In genomic region chr13:60173591-60174524, GRCm38 (mm10) we compare ENCODE assay signal across 7 mouse cellular contexts. TPM values are rescaled to one million over a fixed set of nuclear protein-coding genes. Genes with fewer than 3 reads are reported as not detected.
DNase-seq lines count a peak whose midpoint lies in the region; ATAC-seq and TF ChIP-seq lines count a peak whose summit lies in the region.

No protein-coding gene starts in this region.

- DNase-seq in embryonic facial prominence, embryonic 14.5 days (ENCODE audit: low spot score) = peak; percentile 63
- peak; percentile 64 for DNase-seq in kidney, postnatal 0 days (ENCODE audit: low spot score)
- DNase-seq in midbrain, embryonic 14.5 days = peak; percentile 54
- no peak for DNase-seq in adrenal gland, postnatal 25 days
- DNase-seq in spleen, postnatal 4 days (ENCODE audit: low spot score in 2 of 2) = no peak

- H3K9me3 ChIP-seq in embryonic facial prominence, embryonic 14.5 days (ENCODE audit: control insufficient read depth, low read length) = no peaks in the 10 kb centered on the region
- H3K9me3 ChIP-seq in heart, embryonic 14.5 days (ENCODE audit: control insufficient read depth, low read length) = no peaks in the 10 kb centered on the region
- no peaks in the 10 kb centered on the region for H3K9me3 ChIP-seq in kidney, postnatal 0 days (replicated peaks; ENCODE audit: low read length)
- H3K9me3 ChIP-seq in midbrain, embryonic 14.5 days (ENCODE audit: control insufficient read depth, low read length) = no peaks in the 10 kb centered on the region

- peaks cover 22% of the 10 kb centered on the region for H3K36me3 ChIP-seq in embryonic facial prominence, embryonic 14.5 days (ENCODE audit: control insufficient read depth, insufficient read depth, low read length)
- H3K36me3 ChIP-seq in heart, embryonic 14.5 days (ENCODE audit: control insufficient read depth, insufficient read depth, low read length) = no peaks in the 10 kb centered on the region
- H3K36me3 ChIP-seq in kidney, postnatal 0 days (ENCODE audit: insufficient read depth, low read length) = no peaks in the 10 kb centered on the region
- H3K36me3 ChIP-seq in midbrain, embryonic 14.5 days (ENCODE audit: control insufficient read depth, insufficient read depth, low read length) = no peaks in the 10 kb centered on the region

- H3K4me1 ChIP-seq in embryonic facial prominence, embryonic 14.5 days (ENCODE audit: control insufficient read depth, insufficient read depth, low read length) = peaks cover 19% of the 10 kb centered on the region
- peaks cover 2 to 20% of the 10 kb centered on the region in 2 experiments; a peak in 3 of 4 replicates for H3K4me1 ChIP-seq in heart, embryonic 14.5 days (ENCODE audit: control insufficient read depth in 2 of 2, insufficient read depth in 2 of 2, low read length in 2 of 2)
- H3K4me1 ChIP-seq in kidney, postnatal 0 days (replicated peaks; ENCODE audit: insufficient read depth, low read length) = peaks cover 8% of the 10 kb centered on the region; the same call in 1 of the 2 replicates
- peaks cover 40% of the 10 kb centered on the region for H3K4me1 ChIP-seq in midbrain, embryonic 14.5 days (ENCODE audit: control insufficient read depth, insufficient read depth, low read length)

- ATAC-seq in embryonic facial prominence, embryonic 14.5 days (ENCODE audit: low read depth) = no peak
- ATAC-seq in heart, embryonic 14.5 days (ENCODE audit: insufficient number of reproducible peaks, insufficient read depth, low FRiP score, low read depth) = no peak
- ATAC-seq in kidney, postnatal 0 days (replicated peaks; ENCODE audit: low FRiP score, low read depth) = no peak
- no peak for ATAC-seq in midbrain, embryonic 14.5 days (ENCODE audit: low FRiP score, low TSS enrichment)
- ATAC-seq in erythroblast, adult 5-6 weeks (replicated peaks; ENCODE audit: low FRiP score, poor library complexity, severe bottlenecking) = no peak

- peak overlapping the region; percentile 62 for H3K4me2 ChIP-seq in embryonic facial prominence, embryonic 14.5 days (ENCODE audit: low read depth, low read length)
- H3K4me2 ChIP-seq in heart, embryonic 14.5 days (ENCODE audit: low read length) = peak overlapping the region; percentile 88
- H3K4me2 ChIP-seq in kidney, postnatal 0 days (ENCODE audit: low read length) = peak overlapping the region; percentile 61
- H3K4me2 ChIP-seq in midbrain, embryonic 14.5 days (ENCODE audit: low read length) = peak overlapping the region; percentile 86

- TF ChIP-seq CTCF in kidney, postnatal 0 days (IDR thresholded peaks at IDR 0.05; ENCODE audit: low read depth) = no peak

- WGBS in embryonic facial prominence, embryonic 14.5 days = 6% methylated on average over 12 of the region's 12 CpGs
- WGBS in heart, embryonic 14.5 days = 21% methylated on average over 12 of the region's 12 CpGs
- WGBS in kidney, postnatal 0 days = 13% methylated on average over 12 of the region's 12 CpGs
- WGBS in midbrain, embryonic 14.5 days = 2% methylated on average over 12 of the region's 12 CpGs

- H3K4me3 ChIP-seq in embryonic facial prominence, embryonic 14.5 days (ENCODE audit: low read depth, low read length) = peak overlapping the region; percentile 96
- peak overlapping the region; percentile 13 to 66 for H3K4me3 ChIP-seq in heart, embryonic 14.5 days (ENCODE audit: control insufficient read depth in 1 of 2, insufficient read depth in 1 of 2, low read depth in 1 of 2, low read length in 2 of 2)
- H3K4me3 ChIP-seq in kidney, postnatal 0 days (replicated peaks; ENCODE audit: low read depth, low read length) = peak overlapping the region; percentile 91
- peak overlapping the region; percentile 79 for H3K4me3 ChIP-seq in midbrain, embryonic 14.5 days (replicated peaks; ENCODE audit: low read depth, low read length)

- H3K9ac ChIP-seq in embryonic facial prominence, embryonic 14.5 days (ENCODE audit: low read depth, low read length) = peak overlapping the region; percentile 99
- peak overlapping the region; percentile 57 for H3K9ac ChIP-seq in heart, embryonic 14.5 days (ENCODE audit: low read length)
- H3K9ac ChIP-seq in kidney, postnatal 0 days (ENCODE audit: low read depth, low read length) = peak overlapping the region; percentile 41
- peak overlapping the region; percentile 23; the same call in 1 of the 2 replicates for H3K9ac ChIP-seq in midbrain, embryonic 14.5 days (replicated peaks; ENCODE audit: low read length)

- H3K27ac ChIP-seq in embryonic facial prominence, embryonic 14.5 days (replicated peaks; ENCODE audit: low read depth, low read length) = peak overlapping the region; percentile 100
- H3K27ac ChIP-seq in heart, embryonic 14.5 days (replicated peaks in 1 of 2; ENCODE audit: control insufficient read depth in 1 of 2, insufficient read depth in 1 of 2, low read depth in 2 of 2, low read length in 2 of 2) = no peak overlapping the region
- 0 out of 2 replicates have a peak overlapping the region, but pooled peaks have one; percentile 54 for H3K27ac ChIP-seq in kidney, postnatal 0 days
- H3K27ac ChIP-seq in midbrain, embryonic 14.5 days (replicated peaks; ENCODE audit: low read depth, low read length) = no peak overlapping the region

- H3K27me3 ChIP-seq in embryonic facial prominence, embryonic 14.5 days (replicated peaks; ENCODE audit: control insufficient read depth, insufficient read depth, low read length) = no peaks in the 10 kb centered on the region
- H3K27me3 ChIP-seq in heart, embryonic 14.5 days (ENCODE audit: control insufficient read depth, insufficient read depth, low read length) = no peaks in the 10 kb centered on the region
- no peaks in the 10 kb centered on the region for H3K27me3 ChIP-seq in kidney, postnatal 0 days (ENCODE audit: insufficient read depth, low read length)
- H3K27me3 ChIP-seq in midbrain, embryonic 14.5 days (ENCODE audit: control insufficient read depth, insufficient read depth, low read length) = peaks cover 5% of the 10 kb centered on the region; the same call in 1 of the 2 replicates

RNA-seq across cellular contexts. Expression of gene Gas1, which starts 3.3 kb away (rescaled TPM):
- 158 and 184 TPM in 2 replicates for polyA plus RNA-seq in embryonic facial prominence, embryonic 14.5 days (2014; fragmentation: Nextera tagmentation; extraction: Ambion mirVana)
- 42.1 and 50.7 TPM in 2 replicates for polyA plus RNA-seq in heart, embryonic 14.5 days (2014; fragmentation: Nextera tagmentation; extraction: Ambion mirVana)
- 84.7 and 116 TPM in 2 replicates for polyA plus RNA-seq in kidney, postnatal 0 days (2015; fragmentation: Nextera tagmentation; extraction: Ambion mirVana)
- 13.8 and 24.2 TPM in 2 replicates for polyA plus RNA-seq in midbrain, embryonic 14.5 days (2014; fragmentation: Nextera tagmentation; extraction: Ambion mirVana)
- 62.0 and 84.9 TPM in 2 replicates for total RNA-seq in adrenal gland, postnatal 25 days (2021)
- total RNA-seq in erythroblast, adult 5-6 weeks (2015; ENCODE audit: low replicate concordance) = not detected in 2 replicates
- total RNA-seq in erythroblast, adult 5-6 weeks (2017; ENCODE audit: low replicate concordance) = not detected in 2 replicates

Comparison
In these comparisons a context has a peak if more than half of its experiments do, and no peak if none do; other contexts are left out.
1. DNase-seq: peak in embryonic facial prominence, embryonic 14.5 days (single experiment), kidney, postnatal 0 days (single experiment) and midbrain, embryonic 14.5 days (single experiment); none in adrenal gland, postnatal 25 days (single experiment) and spleen, postnatal 4 days (0 of 2).
2. H3K27ac ChIP-seq: peak in embryonic facial prominence, embryonic 14.5 days (single experiment) and kidney, postnatal 0 days (single experiment); none in heart, embryonic 14.5 days (0 of 2) and midbrain, embryonic 14.5 days (single experiment).
3. H3K4me3 ChIP-seq: peak in every context shown above with its lines; median percentile 96 in embryonic facial prominence, embryonic 14.5 days; 91 in kidney, postnatal 0 days; 79 in midbrain, embryonic 14.5 days; 40 in heart, embryonic 14.5 days.
4. H3K9ac ChIP-seq: peak in every context shown above with its lines; median percentile 99 in embryonic facial prominence, embryonic 14.5 days; 57 in heart, embryonic 14.5 days; 41 in kidney, postnatal 0 days; 23 in midbrain, embryonic 14.5 days.
5. Peak in every context shown above with its lines, with median percentiles within 50 percentile points of each other: H3K4me2 ChIP-seq.